Mouse (Mus musculus): ENCODE results near the gene Tinf2.

Tinf2 gene

DNA sequence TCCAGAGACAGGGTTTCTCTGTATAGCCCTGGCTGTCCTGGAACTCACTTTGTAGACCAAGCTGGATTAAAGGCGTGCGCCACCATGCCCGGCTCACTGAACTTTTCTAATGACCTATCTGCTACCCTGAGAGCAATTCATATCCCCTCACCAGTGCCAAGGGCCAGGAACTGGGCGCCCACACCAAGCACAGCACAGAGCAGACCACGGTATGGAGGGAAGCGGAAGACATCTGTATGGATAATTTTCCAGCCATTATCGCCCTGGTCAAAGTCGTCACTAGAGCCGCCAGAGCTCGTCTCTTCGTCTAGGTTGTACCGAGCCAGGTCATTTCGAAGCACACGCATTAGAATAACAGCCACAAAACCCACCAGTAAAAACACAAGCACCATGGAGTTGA, 40.8 kb downstream of the Tinf2 start:
- intact Hi-C loops (cut with DNase I), result no loop called here

DNA sequence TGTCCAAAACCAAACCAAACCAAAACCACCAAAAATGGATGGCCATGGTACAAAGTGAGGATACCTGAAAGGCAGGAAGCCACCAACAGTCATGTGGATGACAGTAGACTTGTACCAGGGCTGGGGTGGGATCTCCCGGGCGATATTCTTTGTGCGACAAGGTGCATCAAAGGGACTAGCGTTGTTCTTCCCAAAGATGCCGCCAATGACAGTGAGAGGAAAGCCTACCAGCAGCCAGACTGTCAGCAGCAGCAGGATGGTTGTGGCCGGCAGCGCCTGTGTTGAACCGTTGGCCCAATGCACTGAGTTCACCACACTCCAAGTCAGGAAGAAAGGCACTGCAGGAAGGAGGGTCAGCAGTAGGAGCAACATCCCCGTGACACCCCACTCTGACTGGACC, 43.8 kb downstream of the Tinf2 start, which contains the start of gene Gm49378:
Gene Gm49378 (minus strand): TSS at position 101 of the 400 bp plus-strand sequence.
- intact Hi-C loops (cut with DNase I), result loop anchor here (5.0 kb wide), 1 partner anchor 35 kb away; the partner anchor contains the start of genes Gmpr2 and Nedd8

DNA sequence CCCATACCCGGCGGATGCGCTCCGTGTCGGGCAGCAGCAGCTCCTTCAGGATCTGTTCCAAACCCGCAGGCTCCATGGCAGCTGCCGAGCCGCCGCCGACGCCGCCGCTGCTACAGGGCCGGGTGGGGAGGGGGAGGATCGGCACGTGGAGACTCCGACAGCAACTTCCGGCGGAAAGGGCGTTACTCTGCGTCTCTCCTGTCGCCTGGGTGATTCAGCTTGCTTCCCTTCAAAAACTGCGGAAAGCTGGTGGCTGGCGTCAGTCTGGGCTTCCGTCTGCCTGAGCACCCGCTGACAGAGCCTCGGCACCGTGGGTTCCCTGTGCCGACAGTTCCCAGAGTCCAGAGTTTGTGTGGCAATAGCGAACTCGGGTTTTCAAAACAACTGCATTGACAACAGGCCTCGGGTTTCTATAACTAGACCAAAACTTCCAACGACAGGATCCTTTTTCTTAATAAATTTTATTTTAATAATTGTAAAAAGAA, 46.1 kb downstream of the Tinf2 start, which contains the start of gene Ipo4:
Gene Ipo4 (minus strand): TSS at position 435 of the 485 bp plus-strand sequence.
- intact Hi-C loops (cut with DNase I), result loop anchor here (2.0 to 5.0 kb wide), 2 partner anchors 37 to 109 kb away; partner anchors contain the start of genes Dhrs1, Gmpr2, Nedd8 and Nop9

DNA sequence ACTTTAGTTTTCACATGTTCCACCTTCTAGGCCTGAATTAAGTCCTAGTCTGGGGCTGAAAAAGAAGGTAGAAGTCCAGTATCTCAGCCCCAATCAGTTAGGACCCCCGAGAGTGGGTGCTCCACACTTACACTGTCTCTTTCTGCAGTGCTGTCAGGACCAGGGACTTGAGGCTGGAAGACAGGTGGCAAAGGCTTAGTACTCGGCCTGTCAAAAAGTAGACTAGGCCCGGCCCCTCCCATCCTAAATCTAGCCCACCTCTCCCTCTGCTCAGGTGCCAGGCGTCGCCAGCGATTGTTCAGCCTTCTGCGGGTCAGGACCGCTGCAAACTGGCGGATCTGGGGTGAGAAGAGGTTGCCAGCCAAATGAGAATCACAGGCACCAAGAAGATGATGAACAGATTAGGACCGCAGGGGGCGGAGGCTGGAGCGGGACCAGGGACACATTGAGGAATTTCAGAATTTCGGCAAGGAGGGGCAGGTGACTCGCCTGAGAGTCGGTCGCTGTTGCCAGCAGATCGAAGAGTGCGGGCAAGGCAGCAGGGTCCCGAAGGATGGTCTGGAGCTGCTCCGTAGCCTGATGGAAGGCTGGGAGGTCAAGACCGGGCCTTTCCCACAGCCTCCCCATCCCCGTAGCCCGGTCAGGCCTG, 46.6 kb downstream of the Tinf2 start:
- intact Hi-C loops (cut with DNase I), result loop anchor here (2.0 to 5.0 kb wide), 2 partner anchors 37 to 110 kb away; partner anchors contain the start of genes Dhrs1, Gmpr2, Nedd8 and Nop9

DNA sequence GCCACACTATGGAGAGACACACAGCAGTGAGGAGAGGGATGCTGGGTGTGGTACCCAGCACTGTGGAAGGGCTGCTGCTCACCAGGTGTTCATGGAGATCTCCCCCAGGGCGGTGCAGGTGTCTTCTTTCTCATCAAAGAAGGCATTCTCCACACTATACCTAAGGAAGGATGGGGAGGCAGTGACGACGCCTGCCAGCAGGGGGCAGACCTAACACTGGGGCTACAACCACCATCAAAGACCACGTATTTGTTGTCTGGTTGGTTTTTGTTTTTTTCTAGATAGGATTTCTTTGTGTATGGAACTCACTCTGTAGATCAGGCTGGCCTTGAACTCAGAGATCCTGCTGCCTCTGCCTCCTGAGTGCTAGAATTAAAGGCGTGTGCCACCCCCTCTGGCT, 52.3 kb downstream of the Tinf2 start:
- intact Hi-C loops (cut with DNase I), result loop anchor here (5.0 kb wide), 1 partner anchor 128 kb away; the partner anchor contains the start of gene Cideb

DNA sequence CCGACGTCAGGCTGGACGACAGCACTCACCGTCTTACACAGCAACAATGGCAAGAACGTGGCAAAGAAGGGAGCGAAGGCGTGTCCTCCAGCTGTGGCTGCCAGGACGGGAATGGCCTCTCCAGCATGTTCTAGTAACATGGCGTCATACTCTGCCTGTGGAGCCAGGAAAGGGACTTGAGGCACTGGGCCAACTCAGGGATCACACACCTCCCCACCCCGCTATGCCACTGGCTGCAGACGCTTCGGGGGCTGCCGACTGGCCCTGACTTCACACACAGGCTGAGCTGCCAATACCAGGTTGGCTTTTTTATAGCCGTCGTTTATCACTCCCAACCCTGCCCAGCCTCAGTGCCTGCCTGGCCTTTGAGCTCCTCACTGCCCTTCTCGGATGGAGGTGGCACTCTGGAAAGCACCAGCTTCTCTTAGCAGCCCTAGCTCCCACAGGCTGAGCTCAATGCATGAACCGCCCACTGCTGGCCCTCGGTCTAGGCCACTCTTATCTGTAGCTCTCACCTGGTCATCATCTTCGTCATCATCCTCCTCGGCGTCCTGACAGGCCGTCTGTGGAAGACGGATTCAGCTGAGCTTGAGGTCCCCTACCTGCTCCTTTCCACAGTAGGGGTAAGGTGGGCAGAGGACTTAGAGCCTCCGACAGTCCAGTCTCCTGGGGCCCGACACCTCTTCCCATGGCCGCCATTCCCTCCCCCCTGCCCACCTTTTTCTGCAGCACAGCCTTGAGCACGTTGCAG, 53.4 kb downstream of the Tinf2 start:
- intact Hi-C loops (cut with DNase I), result loop anchor here (5.0 kb wide), 1 partner anchor 129 kb away; the partner anchor contains the start of gene Cideb

Measured in adrenal gland (tissue).